Mouse (Mus musculus) midbrain, embryonic 12.5 days (tissue): ENCODE measurements at regions not wholly inside any gene's neighbourhood (a gene's known extent, or its start where the extent isn't known, plus 50 kb on each side); places are given as distances from the start of the nearest gene placed in this dataset.

Experiments
- ATAC-seq: fragments of 200-750 bp; cut with Nextera tagmentation; 2 replicates; pipeline ENCODE4 v1.8.0; 2017; ENCODE audit warnings: low read depth, moderate TSS enrichment, moderate library complexity; ENCODE audit not compliant: low FRiP score
- H3K27ac ChIP-seq: fragments of 300-500 bp; sonication (generic); replicated peaks from 2 replicates; pipeline ENCODE4 v1.5.1; 2016; ENCODE audit warnings: mild to moderate bottlenecking
- H3K27me3 ChIP-seq: fragments of 300-500 bp; sonication (generic); 2 replicates; pipeline ENCODE4 v1.6.1; 2016; ENCODE audit warnings: mild to moderate bottlenecking
- H3K36me3 ChIP-seq: fragments of 300-500 bp; sonication (generic); 2 replicates; pipeline ENCODE4 v1.6.1; 2016
- H3K4me1 ChIP-seq: fragments of 300-500 bp; sonication (generic); 2 replicates; pipeline ENCODE4 v1.6.1; 2016
- H3K4me2 ChIP-seq: fragments of 300-500 bp; sonication (generic); replicated peaks from 2 replicates; pipeline ENCODE4 v1.6.1; 2016; ENCODE audit warnings: mild to moderate bottlenecking, moderate library complexity
- H3K4me3 ChIP-seq: fragments of 300-500 bp; sonication (generic); 2 replicates; pipeline ENCODE4 v1.5.1; 2016; ENCODE audit warnings: mild to moderate bottlenecking
- H3K9ac ChIP-seq: fragments of 300-500 bp; sonication (generic); replicated peaks from 2 replicates; pipeline ENCODE4 v1.6.1; 2016; ENCODE audit warnings: mild to moderate bottlenecking, moderate library complexity
- H3K9me3 ChIP-seq: fragments of 300-500 bp; sonication (generic); 2 replicates; pipeline ENCODE4 v1.6.1; 2016; ENCODE audit warnings: mild to moderate bottlenecking
- WGBS: fragments of 180-500 bp; shearing (Covaris S2); methylation state at CpG from one replicate; pipeline ENCODE4 v1.1.7; 2016; 5-methylcytosine and 5-hydroxymethylcytosine counted together

DNA sequence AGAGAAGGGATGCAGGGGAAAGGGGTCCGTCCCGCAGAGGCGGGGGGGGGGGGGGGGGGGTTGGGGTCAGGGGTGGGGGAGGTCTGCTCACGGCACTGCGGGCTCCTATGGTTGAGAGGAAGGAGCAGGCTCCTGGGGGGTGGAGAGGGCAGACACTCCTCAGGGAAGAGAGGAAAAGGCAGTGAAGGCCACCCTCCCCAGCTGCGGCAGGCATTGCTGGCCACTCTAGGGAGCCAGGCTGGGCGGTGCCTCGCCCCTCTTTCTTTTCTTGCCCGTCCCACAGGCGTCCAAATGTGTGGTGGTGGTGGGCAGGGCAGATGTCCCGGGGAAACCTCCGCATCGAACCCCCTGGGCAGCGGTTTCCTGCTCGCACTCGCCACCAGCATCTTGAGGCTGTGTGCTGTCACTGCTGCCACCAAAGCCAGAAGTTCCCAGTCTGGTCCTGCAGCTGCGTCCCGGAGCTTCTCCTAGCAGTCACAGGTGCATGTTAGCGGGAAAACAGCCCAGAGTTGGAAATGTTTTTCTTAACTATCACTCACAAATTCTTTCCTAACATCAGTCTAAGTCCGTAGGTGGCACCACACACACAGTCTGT is 110.4 kb downstream of the Dsel start:
- WGBS: 16% methylated on average over 20 of the region's 20 CpGs
- Histone ChIP-seq H3K9me3 (no peaks in the 10 kb centered on the region), H3K27me3 (no peaks in the 10 kb centered on the region), H3K27ac (no peak overlapping the region), H3K4me1 (0 out of 2 replicates have a peak, but pooled peaks cover 6% of the 10 kb centered on the region), H3K4me3 (peak overlapping the region; percentile 29), H3K9ac (no peak overlapping the region; the same call in 1 of the 2 replicates), H3K4me2 (peak overlapping the region; percentile 53), H3K36me3 (no peaks in the 10 kb centered on the region)
- peak; percentile 80 for ATAC-seq
